Mouse (Mus musculus) myocyte (in vitro differentiated cells): ENCODE results near the gene Zbtb9. TPM values are rescaled to one million over a fixed set of nuclear protein-coding genes. Genes with fewer than 3 reads are reported as not detected.

Experiments used
- H3K27me3 ChIP-seq: one replicate; pipeline ENCODE4 v1.6.1; 2011; ENCODE audit not compliant: control insufficient read depth, insufficient read depth, insufficient read length
- H3K36me3 ChIP-seq: one replicate; pipeline ENCODE4 v1.6.1; 2011; ENCODE audit not compliant: control insufficient read depth, insufficient read depth
- H3K4me2 ChIP-seq: one replicate; pipeline ENCODE4 v1.6.1; 2011; ENCODE audit warnings: low read depth, control low read depth
- H3K4me3 ChIP-seq: one replicate; pipeline ENCODE4 v1.5.1; 2011; ENCODE audit warnings: mild to moderate bottlenecking, control low read depth, moderate library complexity
- H3K79me2 ChIP-seq: one replicate; pipeline ENCODE4 v1.6.1; 2011; ENCODE audit not compliant: control insufficient read depth, insufficient read depth
- H3ac ChIP-seq: one replicate; pipeline ENCODE4 v1.6.1; 2011; ENCODE audit not compliant: control insufficient read depth, insufficient read length
- CEBPB ChIP-seq: IDR thresholded peaks from 2 replicates; pipeline ENCODE4 v1.6.1; 2011; ENCODE audit warnings: mild to moderate bottlenecking, moderate library complexity; ENCODE audit not compliant: poor library complexity, insufficient read depth, severe bottlenecking
- E2F4 ChIP-seq: IDR thresholded peaks from one replicate; pipeline ENCODE4 v1.6.1; 2011; ENCODE audit warnings: mild to moderate bottlenecking, control low read depth, moderate library complexity; ENCODE audit not compliant: insufficient read depth
- MAX ChIP-seq: IDR thresholded peaks from one replicate; pipeline ENCODE4 v1.6.1; 2011; ENCODE audit warnings: low read depth, mild to moderate bottlenecking, control low read depth
- MYOD1 ChIP-seq, 3 experiments: IDR thresholded peaks; one replicate each; pipeline ENCODE4 v1.6.1; 2011; ENCODE audit warnings: control low read depth in 2 of 3, low read depth in 2 of 3, mild to moderate bottlenecking in 2 of 3, moderate library complexity in 1 of 3; ENCODE audit not compliant: insufficient read length in 2 of 3, control insufficient read depth in 1 of 3
- MYOG ChIP-seq, 3 experiments: IDR thresholded peaks; one replicate each; pipeline ENCODE4 v1.6.1; 2011; ENCODE audit warnings: control low read depth in 2 of 3, low read depth in 2 of 3, mild to moderate bottlenecking in 2 of 3; ENCODE audit not compliant: insufficient read length in 2 of 3, control insufficient read depth in 1 of 3, insufficient read depth in 1 of 3
- POLR2A ChIP-seq: IDR thresholded peaks from one replicate; pipeline ENCODE4 v1.6.1; 2011; ENCODE audit warnings: low read depth, mild to moderate bottlenecking, control low read depth, moderate library complexity; ENCODE audit not compliant: insufficient read length
- POLR2AphosphoS2 ChIP-seq: IDR thresholded peaks from one replicate; pipeline ENCODE4 v1.6.1; 2011; ENCODE audit warnings: low read depth, control low read depth; ENCODE audit not compliant: insufficient read length
- REST ChIP-seq: IDR thresholded peaks from one replicate; pipeline ENCODE4 v1.6.1; 2011; ENCODE audit warnings: mild to moderate bottlenecking, control low read depth, moderate library complexity; ENCODE audit not compliant: insufficient read depth, insufficient read length
- SRF ChIP-seq: IDR thresholded peaks from one replicate; pipeline ENCODE4 v1.6.1; 2011; ENCODE audit warnings: low read depth; ENCODE audit not compliant: control insufficient read depth, insufficient read length
- TCF12 ChIP-seq: IDR thresholded peaks from one replicate; pipeline ENCODE4 v1.6.1; 2011; ENCODE audit warnings: mild to moderate bottlenecking, control low read depth; ENCODE audit not compliant: poor library complexity, insufficient read depth, severe bottlenecking
- TCF3 ChIP-seq: IDR thresholded peaks from one replicate; pipeline ENCODE4 v1.6.1; 2011; ENCODE audit warnings: low read depth, control low read depth; ENCODE audit not compliant: insufficient read length
- USF1 ChIP-seq: IDR thresholded peaks from one replicate; pipeline ENCODE4 v1.6.1; 2011; ENCODE audit warnings: low read depth, mild to moderate bottlenecking, control low read depth, moderate library complexity
- polyA plus RNA-seq: library from polyadenylated mRNA; unstranded; fragments of >200 nt; fragmentation: generic; extraction: Trizol; gene quantifications from one replicate; pipeline ENCODE4 v1.2.1, GENCODE M21; 2012; ENCODE audit warnings: missing spikeins

Zbtb9 gene
- polyA plus RNA-seq, 1 experiment, result 8.8 TPM

GRCm38 (mm10) chr17:26981050-26981449 lies 8.1 kb downstream of the Zbtb9 start:
- Histone ChIP-seq H3K27me3 (no peaks in the 10 kb centered on the region), H3ac (no peak overlapping the region), H3K4me2 (no peak overlapping the region), H3K79me2 (no peaks in the 10 kb centered on the region), H3K36me3 (peaks cover 14% of the 10 kb centered on the region), H3K4me3 (no peak overlapping the region)
- no peak for TF ChIP-seq TCF3
- TF ChIP-seq TCF12, result no peak
- no peak for TF ChIP-seq MYOD1 (IDR thresholded peaks at IDR 0.05; ENCODE audit: control insufficient read depth in 1 of 3, insufficient read length in 2 of 3, low read depth in 2 of 3)
- no peak for TF ChIP-seq CEBPB
- no peak for TF ChIP-seq USF1
- TF ChIP-seq MYOG (IDR thresholded peaks at IDR 0.05; ENCODE audit: control insufficient read depth in 1 of 3, insufficient read depth in 1 of 3, insufficient read length in 2 of 3, low read depth in 2 of 3), result no peak
- TF ChIP-seq MAX, result no peak

- Histone ChIP-seq H3K36me3 (peaks cover 8% of the 10 kb centered on the region), H3K4me3 (no peak overlapping the region), H3K79me2 (no peaks in the 10 kb centered on the region), H3K27me3 (no peaks in the 10 kb centered on the region), H3ac (no peak overlapping the region), H3K4me2 (no peak overlapping the region)
- TF ChIP-seq CEBPB (no peak), MAX (no peak), POLR2A (no peak), POLR2AphosphoS2 (no peak), MYOG (IDR thresholded peaks at IDR 0.05; ENCODE audit: control insufficient read depth in 1 of 3, insufficient read depth in 1 of 3, insufficient read length in 2 of 3, low read depth in 2 of 3) (no peak), USF1 (no peak), TCF3 (no peak), E2F4 (no peak), MYOD1 (IDR thresholded peaks at IDR 0.05; ENCODE audit: control insufficient read depth in 1 of 3, insufficient read length in 2 of 3, low read depth in 2 of 3) (no peak)
Measured at GRCm38 (mm10) chr17:26983382-26983781, 10.4 kb downstream of the Zbtb9 start.

- Histone ChIP-seq H3K27me3 (no peaks in the 10 kb centered on the region), H3ac (no peak overlapping the region), H3K36me3 (no peaks in the 10 kb centered on the region), H3K4me3 (no peak overlapping the region), H3K79me2 (no peaks in the 10 kb centered on the region), H3K4me2 (no peak overlapping the region)
- TF ChIP-seq POLR2A, result no peak
- no peak for TF ChIP-seq MAX
- TF ChIP-seq MYOD1 (IDR thresholded peaks at IDR 0.05; ENCODE audit: control insufficient read depth in 1 of 3, insufficient read length in 2 of 3, low read depth in 2 of 3), result no peak
- no peak for TF ChIP-seq TCF3
- no peak for TF ChIP-seq CEBPB
- no peak for TF ChIP-seq REST
- TF ChIP-seq MYOG (IDR thresholded peaks at IDR 0.05; ENCODE audit: control insufficient read depth in 1 of 3, insufficient read depth in 1 of 3, insufficient read length in 2 of 3, low read depth in 2 of 3), result no peak
- no peak for TF ChIP-seq E2F4
- TF ChIP-seq USF1, result no peak
- TF ChIP-seq SRF, result no peak
- TF ChIP-seq TCF12, result no peak
- TF ChIP-seq POLR2AphosphoS2, result no peak
Measured at GRCm38 (mm10) chr17:26985503-26986179, 12.7 kb downstream of the Zbtb9 start.

- no peak overlapping the region for H3ac ChIP-seq
- no peak overlapping the region for H3K4me3 ChIP-seq
- H3K27me3 ChIP-seq, result no peaks in the 10 kb centered on the region
- TF ChIP-seq MAX (no peak), MYOD1 (IDR thresholded peaks at IDR 0.05; ENCODE audit: control insufficient read depth in 1 of 3, insufficient read length in 2 of 3, low read depth in 2 of 3) (no peak), REST (no peak), POLR2AphosphoS2 (no peak), MYOG (IDR thresholded peaks at IDR 0.05; ENCODE audit: control insufficient read depth in 1 of 3, insufficient read depth in 1 of 3, insufficient read length in 2 of 3, low read depth in 2 of 3) (no peak), POLR2A (no peak), CEBPB (no peak), TCF12 (no peak), SRF (no peak), TCF3 (no peak), USF1 (no peak), E2F4 (no peak)
- H3K79me2 ChIP-seq, result no peaks in the 10 kb centered on the region
- H3K4me2 ChIP-seq, result no peak overlapping the region
- no peaks in the 10 kb centered on the region for H3K36me3 ChIP-seq
Measured at GRCm38 (mm10) chr17:26990521-26990920, 17.6 kb downstream of the Zbtb9 start.

GRCm38 (mm10) chr17:26994410-26994809 lies 21.4 kb downstream of the Zbtb9 start:
- Histone ChIP-seq H3K27me3 (no peaks in the 10 kb centered on the region), H3K36me3 (no peaks in the 10 kb centered on the region), H3K79me2 (no peaks in the 10 kb centered on the region), H3ac (no peak overlapping the region), H3K4me2 (no peak overlapping the region), H3K4me3 (no peak overlapping the region)
- TF ChIP-seq POLR2A, result no peak
- no peak for TF ChIP-seq SRF
- no peak for TF ChIP-seq TCF3
- TF ChIP-seq E2F4, result no peak
- no peak for TF ChIP-seq MYOG (IDR thresholded peaks at IDR 0.05; ENCODE audit: control insufficient read depth in 1 of 3, insufficient read depth in 1 of 3, insufficient read length in 2 of 3, low read depth in 2 of 3)
- TF ChIP-seq POLR2AphosphoS2, result no peak
- TF ChIP-seq REST, result no peak
